Mouse (Mus musculus) right cerebral cortex, postnatal 10 days (tissue): ENCODE data around the gene Tle6.
A peak's percentile ranks its signal among the peaks of the same experiment; 100 is the strongest.

Source experiments
- DNase-seq, 2 experiments: peaks; one replicate each; pipeline ENCODE4 v3.0.0; 2021; ENCODE audit warnings: low spot score in 2 of 2

Gene Tle6

GRCm38 (mm10) chr10:81600738-81601203 is at the start of gene Tle6:
Tle6 (minus strand) TSS chr10:81601073.
- DNase-seq, result peak; percentile 97

GRCm38 (mm10) chr10:81648803-81649775 is 48.2 kb upstream of the Tle6 start, which contains the start of gene Gm10778:
Gm10778 (plus strand) TSS chr10:81649059.
- peak; percentile 92 to 93 for DNase-seq

GRCm38 (mm10) chr10:81646015-81646555 is 45.2 kb upstream of the Tle6 start:
- DNase-seq, result peak; percentile 34 to 48

GRCm38 (mm10) chr10:81645391-81645790 is 44.5 kb upstream of the Tle6 start:
- DNase-seq, result no peak

- DNase-seq, result peak; percentile 31 to 42
These were observed 43.8 kb upstream of the Tle6 start for GRCm38 (mm10) chr10:81644716-81645115.

- no peak for DNase-seq
These were observed 43.3 kb upstream of the Tle6 start for GRCm38 (mm10) chr10:81644162-81644561.

- peak; percentile 97 for DNase-seq
These were observed 42.7 kb upstream of the Tle6 start for GRCm38 (mm10) chr10:81643449-81644055.

- peak in 1 of 2 experiments; percentile 26 for DNase-seq
These were observed 42.0 kb upstream of the Tle6 start for GRCm38 (mm10) chr10:81642648-81643448.

- DNase-seq, result peak; percentile 59 to 69
These were observed 41.2 kb upstream of the Tle6 start for GRCm38 (mm10) chr10:81641978-81642647.

GRCm38 (mm10) chr10:81641566-81641965 is 40.7 kb upstream of the Tle6 start:
- peak; percentile 21 to 36 for DNase-seq

GRCm38 (mm10) chr10:81640825-81641224 is 40.0 kb upstream of the Tle6 start:
- DNase-seq, result peak; percentile 24 to 31

GRCm38 (mm10) chr10:81638101-81638500 is 37.2 kb upstream of the Tle6 start:
- peak; percentile 19 to 32 for DNase-seq

GRCm38 (mm10) chr10:81636338-81636737 is 35.5 kb upstream of the Tle6 start:
- peak in 1 of 2 experiments; percentile 16 for DNase-seq

GRCm38 (mm10) chr10:81633253-81634099 is 32.6 kb upstream of the Tle6 start:
- DNase-seq, result peak; percentile 91 to 93

GRCm38 (mm10) chr10:81628390-81628789 is 27.5 kb upstream of the Tle6 start, which contains the start of gene Ankrd24:
Ankrd24 (plus strand) TSS chr10:81628540.
- DNase-seq, result peak in 1 of 2 experiments; percentile 49

- peak; percentile 59 to 65 for DNase-seq
These were observed 27.0 kb upstream of the Tle6 start for GRCm38 (mm10) chr10:81627836-81628220.

GRCm38 (mm10) chr10:81626994-81627835 is 26.3 kb upstream of the Tle6 start, which contains the start of gene Sirt6:
Sirt6 (minus strand) TSS chr10:81627797.
- DNase-seq, result peak; percentile 96

GRCm38 (mm10) chr10:81626101-81626993 is 25.5 kb upstream of the Tle6 start:
- peak; percentile 46 to 50 for DNase-seq
